ENCODE assay signal across 12 mouse cellular contexts in genomic region chr9:42116418-42117056, GRCm38 (mm10). TPM values are rescaled to one million over a fixed set of nuclear protein-coding genes. Genes with fewer than 3 reads are reported as not detected.
DNase-seq lines count a peak whose midpoint lies in the region; ATAC-seq and TF ChIP-seq lines count a peak whose summit lies in the region.
"Had no signal": no experiment of that assay in that cellular context is flagged by ENCODE, and none has a peak within 500 bp of the region (broad histone marks: within the 10 kb centered on the region; RNA-seq: fewer than 3 reads in every experiment).

No protein-coding gene starts in this region.

- TF ChIP-seq POLR2A in kidney, adult 2 months (IDR thresholded peaks at IDR 0.05; ENCODE audit: low read depth, low read length): no peak

- H3K4me1 ChIP-seq in kidney, embryonic 14.5 days (ENCODE audit: control insufficient read depth, insufficient read depth, low read length): peaks cover 14% of the 10 kb centered on the region; the same call in 1 of the 2 replicates
- peaks cover 8% of the 10 kb centered on the region for H3K4me1 ChIP-seq in kidney, adult 2 months (ENCODE audit: control insufficient read depth, insufficient read depth, low read length)
- no peaks in the 10 kb centered on the region for H3K4me1 ChIP-seq in hindbrain, embryonic 11.5 days (replicated peaks; ENCODE audit: control insufficient read depth, insufficient read depth, low read length)
- peaks cover 10% of the 10 kb centered on the region; the same call in 1 of the 2 replicates for H3K4me1 ChIP-seq in midbrain, embryonic 15.5 days

- no peaks in the 10 kb centered on the region for H3K27me3 ChIP-seq in kidney, embryonic 14.5 days (ENCODE audit: control insufficient read depth, insufficient read depth, low read length)
- H3K27me3 ChIP-seq in kidney, adult 2 months (replicated peaks; ENCODE audit: control insufficient read depth, insufficient read depth, low read length): no peaks in the 10 kb centered on the region
- H3K27me3 ChIP-seq in hindbrain, embryonic 11.5 days (ENCODE audit: control insufficient read depth, insufficient read depth, low read length): no peaks in the 10 kb centered on the region
- no peaks in the 10 kb centered on the region for H3K27me3 ChIP-seq in midbrain, embryonic 15.5 days (replicated peaks)
- H3K27me3 ChIP-seq: limb, embryonic 15.5 days had no signal

- TF ChIP-seq CTCF in kidney, adult 2 months (conservative IDR thresholded peaks at IDR 0.05; ENCODE audit: insufficient read depth, insufficient read length, low read depth, low read length): no peak

- DNase-seq in kidney, adult 2 months: no peak
- peak; percentile 55 for DNase-seq in embryo, embryonic 11 days
- peak; percentile 31 for DNase-seq in hindbrain, embryonic 11.5 days (ENCODE audit: low spot score)
- no peak for DNase-seq in adrenal gland, adult 8-10 months
- DNase-seq in spleen, postnatal 14 days (ENCODE audit: low spot score in 2 of 2): no peak
- DNase-seq: cerebellum, adult 9-11 months; forebrain, postnatal 0 days; lung, postnatal 14 days had no signal

- H3K9ac ChIP-seq in kidney, embryonic 14.5 days (ENCODE audit: low read depth, low read length): no peak overlapping the region
- no peak overlapping the region for H3K9ac ChIP-seq in hindbrain, embryonic 11.5 days (ENCODE audit: low read depth, low read length)
- no peak overlapping the region for H3K9ac ChIP-seq in midbrain, embryonic 15.5 days
- H3K9ac ChIP-seq: forebrain, postnatal 0 days; limb, embryonic 15.5 days had no signal

- no peaks in the 10 kb centered on the region for H3K9me3 ChIP-seq in kidney, embryonic 14.5 days (ENCODE audit: control insufficient read depth, low read length)
- no peaks in the 10 kb centered on the region for H3K9me3 ChIP-seq in hindbrain, embryonic 11.5 days (ENCODE audit: control insufficient read depth, low read length)
- H3K9me3 ChIP-seq in midbrain, embryonic 15.5 days: no peaks in the 10 kb centered on the region
- H3K9me3 ChIP-seq: limb, embryonic 15.5 days had no signal

- ATAC-seq in kidney, embryonic 14.5 days (ENCODE audit: low FRiP score, low TSS enrichment): peak; percentile 65
- ATAC-seq in hindbrain, embryonic 11.5 days (ENCODE audit: low FRiP score): no peak
- peak; percentile 42; the same call in 1 of the 2 replicates for ATAC-seq in midbrain, embryonic 15.5 days (replicated peaks)
- no peak for ATAC-seq in inflammation-experienced regulatory T-cells, adult 6 months
- ATAC-seq: forebrain, postnatal 0 days had no signal

- peak overlapping the region; percentile 18; the same call in 1 of the 2 replicates for H3K27ac ChIP-seq in kidney, embryonic 14.5 days (ENCODE audit: low read depth, low read length)
- H3K27ac ChIP-seq in kidney, adult 2 months (ENCODE audit: insufficient read depth, low read depth, low read length): no peak overlapping the region
- H3K27ac ChIP-seq in hindbrain, embryonic 11.5 days (ENCODE audit: low read depth, low read length): peak overlapping the region; percentile 61
- 0 out of 2 replicates have a peak overlapping the region, but pooled peaks have one; percentile 3 for H3K27ac ChIP-seq in midbrain, embryonic 15.5 days
- H3K27ac ChIP-seq: limb, embryonic 15.5 days had no signal

- 43% methylated on average over 10 of the region's 10 CpGs for WGBS in kidney, embryonic 14.5 days
- 67% methylated on average over 10 of the region's 10 CpGs for WGBS in kidney, adult 2 months
- 71% methylated on average over 10 of the region's 10 CpGs for WGBS in hindbrain, embryonic 11.5 days
- 78% methylated on average over 10 of the region's 10 CpGs for WGBS in midbrain, embryonic 15.5 days

- H3K4me3 ChIP-seq in kidney, embryonic 14.5 days (ENCODE audit: low read length): no peak overlapping the region
- H3K4me3 ChIP-seq in kidney, adult 2 months (ENCODE audit: insufficient read depth, low read depth, low read length): no peak overlapping the region
- no peak overlapping the region for H3K4me3 ChIP-seq in hindbrain, embryonic 11.5 days (ENCODE audit: low read depth, low read length)
- no peak overlapping the region for H3K4me3 ChIP-seq in midbrain, embryonic 15.5 days
- H3K4me3 ChIP-seq: limb, embryonic 15.5 days had no signal

- H3K4me2 ChIP-seq in kidney, embryonic 14.5 days (replicated peaks; ENCODE audit: low read depth, low read length): no peak overlapping the region
- no peak overlapping the region for H3K4me2 ChIP-seq in hindbrain, embryonic 11.5 days (replicated peaks; ENCODE audit: low read depth, low read length)
- H3K4me2 ChIP-seq in midbrain, embryonic 15.5 days: no peak overlapping the region
- H3K4me2 ChIP-seq: limb, embryonic 15.5 days had no signal

- H3K36me3 ChIP-seq in kidney, embryonic 14.5 days (ENCODE audit: control insufficient read depth, insufficient read depth, low read length): no peaks in the 10 kb centered on the region
- H3K36me3 ChIP-seq in kidney, adult 2 months (ENCODE audit: control insufficient read depth, insufficient read depth, low read length): no peaks in the 10 kb centered on the region
- no peaks in the 10 kb centered on the region for H3K36me3 ChIP-seq in hindbrain, embryonic 11.5 days (ENCODE audit: control insufficient read depth, insufficient read depth, low read length)
- no peaks in the 10 kb centered on the region for H3K36me3 ChIP-seq in midbrain, embryonic 15.5 days (replicated peaks)
- H3K36me3 ChIP-seq: limb, embryonic 15.5 days had no signal

RNA-seq across cellular contexts. Expression of gene Sorl1, which starts 7.6 kb away (rescaled TPM):
- polyA plus RNA-seq in kidney, embryonic 14.5 days (2014; fragmentation: Nextera tagmentation; extraction: Ambion mirVana): 9.1 and 11.5 TPM in 2 replicates
- 58.1 and 80.7 TPM in 2 replicates for polyA plus RNA-seq in kidney, adult 2 months (2012; rRNA removed)
- 7.4 and 7.6 TPM in 2 replicates for polyA plus RNA-seq in hindbrain, embryonic 11.5 days (2014; fragmentation: Nextera tagmentation; extraction: Ambion mirVana)
- 8.1 and 10.1 TPM in 2 replicates for polyA plus RNA-seq in midbrain, embryonic 15.5 days (2015; fragmentation: Nextera tagmentation; extraction: Ambion mirVana)
- total RNA-seq in adrenal gland, adult 8-10 months (2022): 10 to 100 TPM; 14.1 to 41.2 (median 31.8) TPM
- 10 to 100 TPM; 27.5 to 44.9 (median 29.1) TPM for polyA plus RNA-seq in inflammation-experienced regulatory T-cells, adult 6 months (2017; shearing (Covaris generic))

Comparison
In these comparisons a context has a peak if more than half of its experiments do, and no peak if none do; other contexts are left out.
1. ATAC-seq: peak in kidney, embryonic 14.5 days (single experiment) and midbrain, embryonic 15.5 days (single experiment); none in hindbrain, embryonic 11.5 days (single experiment) and inflammation-experienced regulatory T-cells, adult 6 months (single experiment).
2. DNase-seq: peak in embryo, embryonic 11 days (single experiment) and hindbrain, embryonic 11.5 days (single experiment); none in kidney, adult 2 months (single experiment), adrenal gland, adult 8-10 months (single experiment) and spleen, postnatal 14 days (0 of 2).